ENCODE assay signal across 8 mouse cellular contexts in genomic region chr4:59582186-59582585, GRCm38 (mm10). TPM values are rescaled to one million over a fixed set of nuclear protein-coding genes. Genes with fewer than 3 reads are reported as not detected.
DNase-seq lines count a peak whose midpoint lies in the region; ATAC-seq and TF ChIP-seq lines count a peak whose summit lies in the region.

No protein-coding gene starts in this region.

- ATAC-seq in hindbrain, embryonic 13.5 days (ENCODE audit: low FRiP score), result no peak
- ATAC-seq in midbrain, embryonic 15.5 days (replicated peaks), result no peak

- WGBS in hindbrain, embryonic 13.5 days, result 35% methylated on average over 6 of the region's 6 CpGs
- WGBS in midbrain, embryonic 15.5 days, result 24% methylated on average over 6 of the region's 6 CpGs

- peak overlapping the region; percentile 97; the same call in 1 of the 2 replicates for H3K27ac ChIP-seq in layer of hippocampus, adult 2 months
- no peak overlapping the region for H3K27ac ChIP-seq in hindbrain, embryonic 13.5 days
- no peak overlapping the region for H3K27ac ChIP-seq in midbrain, embryonic 15.5 days

- peak overlapping the region; percentile 90 for H3K4me3 ChIP-seq in layer of hippocampus, adult 2 months
- peak overlapping the region; percentile 71 for H3K4me3 ChIP-seq in hindbrain, embryonic 13.5 days
- H3K4me3 ChIP-seq in midbrain, embryonic 15.5 days, result peak overlapping the region; percentile 67

- DNase-seq in layer of hippocampus, adult 2 months (ENCODE audit: low spot score in 2 of 2), result no peak
- DNase-seq in layer of hippocampus, postnatal 36 days, result no peak
- peak; percentile 10 for DNase-seq in cerebellum, postnatal 14 days
- no peak for DNase-seq in frontal cortex, postnatal 36 days (ENCODE audit: low spot score in 2 of 2)
- no peak for DNase-seq in left cerebral cortex, postnatal 10 days (ENCODE audit: extremely low spot score in 1 of 2, low spot score in 2 of 2)
- DNase-seq in spleen, adult 18-20 months, result no peak

- intact Hi-C loops in left cerebral cortex, postnatal 10 days (cut with DNase I), result no loop called here

- peaks cover 22% of the 10 kb centered on the region for H3K4me1 ChIP-seq in hindbrain, embryonic 13.5 days (replicated peaks)
- H3K4me1 ChIP-seq in midbrain, embryonic 15.5 days, result peaks cover 15% of the 10 kb centered on the region

- H3K9me3 ChIP-seq in hindbrain, embryonic 13.5 days, result no peaks in the 10 kb centered on the region
- H3K9me3 ChIP-seq in midbrain, embryonic 15.5 days, result no peaks in the 10 kb centered on the region

- no peaks in the 10 kb centered on the region for H3K36me3 ChIP-seq in hindbrain, embryonic 13.5 days
- H3K36me3 ChIP-seq in midbrain, embryonic 15.5 days (replicated peaks), result no peaks in the 10 kb centered on the region

- peak overlapping the region; percentile 73 for H3K4me2 ChIP-seq in hindbrain, embryonic 13.5 days
- peak overlapping the region; percentile 77 for H3K4me2 ChIP-seq in midbrain, embryonic 15.5 days

- no peaks in the 10 kb centered on the region for H3K27me3 ChIP-seq in hindbrain, embryonic 13.5 days
- H3K27me3 ChIP-seq in midbrain, embryonic 15.5 days (replicated peaks), result no peaks in the 10 kb centered on the region

- peak overlapping the region; percentile 82; the same call in 1 of the 2 replicates for H3K9ac ChIP-seq in hindbrain, embryonic 13.5 days
- H3K9ac ChIP-seq in midbrain, embryonic 15.5 days, result peak overlapping the region; percentile 51; the same call in 1 of the 2 replicates

- no peak for TF ChIP-seq CTCF in layer of hippocampus, adult 2 months (conservative IDR thresholded peaks at IDR 0.05)

RNA-seq across cellular contexts. Expression of gene Hsdl2, which starts 0.8 kb away (rescaled TPM):
- total RNA-seq in layer of hippocampus, adult 2 months (2021), result 10 to 100 TPM; 25.3 to 26.6 TPM
- 10 to 100 TPM; 28.2 to 29.0 TPM for total RNA-seq in layer of hippocampus, postnatal 36 days (2021)
- polyA plus RNA-seq in hindbrain, embryonic 13.5 days (2015; fragmentation: Nextera tagmentation; extraction: Ambion mirVana), result 41.4 and 46.8 TPM in 2 replicates
- polyA plus RNA-seq in midbrain, embryonic 15.5 days (2015; fragmentation: Nextera tagmentation; extraction: Ambion mirVana), result 29.9 and 32.9 TPM in 2 replicates
- total RNA-seq in left cerebral cortex, postnatal 10 days (2021), result 10 to 100 TPM; 21.8 to 22.7 TPM

RNA-seq across cellular contexts. Expression of gene Ptbp3, which starts 33.0 kb away (rescaled TPM):
- 10 to 100 TPM; 35.6 to 44.3 TPM for total RNA-seq in layer of hippocampus, adult 2 months (2021)
- total RNA-seq in layer of hippocampus, postnatal 36 days (2021), result 10 to 100 TPM; 35.1 to 39.8 TPM
- 21.5 and 22.2 TPM in 2 replicates for polyA plus RNA-seq in hindbrain, embryonic 13.5 days (2015; fragmentation: Nextera tagmentation; extraction: Ambion mirVana)
- 16.9 and 18.9 TPM in 2 replicates for polyA plus RNA-seq in midbrain, embryonic 15.5 days (2015; fragmentation: Nextera tagmentation; extraction: Ambion mirVana)
- total RNA-seq in left cerebral cortex, postnatal 10 days (2021), result 10 to 100 TPM; 24.9 to 27.4 TPM

RNA-seq across cellular contexts. Expression of gene E130308A19Rik, which starts 43.8 kb away (rescaled TPM):
- 10 to 100 TPM; 12.8 to 13.6 TPM for total RNA-seq in layer of hippocampus, adult 2 months (2021)
- 10 to 100 TPM; 12.6 to 15.9 TPM for total RNA-seq in layer of hippocampus, postnatal 36 days (2021)
- polyA plus RNA-seq in hindbrain, embryonic 13.5 days (2015; fragmentation: Nextera tagmentation; extraction: Ambion mirVana), result 61.9 and 65.4 TPM in 2 replicates
- 59.7 and 60.1 TPM in 2 replicates for polyA plus RNA-seq in midbrain, embryonic 15.5 days (2015; fragmentation: Nextera tagmentation; extraction: Ambion mirVana)
- total RNA-seq in left cerebral cortex, postnatal 10 days (2021), result 1 to 10 TPM; 9.3 to 10.0 TPM

Comparison
In these comparisons a context has a peak if more than half of its experiments do, and no peak if none do; other contexts are left out.
1. DNase-seq: peak in cerebellum, postnatal 14 days (2 of 2); none in layer of hippocampus, adult 2 months (0 of 2), layer of hippocampus, postnatal 36 days (0 of 2), frontal cortex, postnatal 36 days (0 of 2), left cerebral cortex, postnatal 10 days (0 of 2) and spleen, adult 18-20 months (0 of 2).
2. Peak in every context shown above with its lines, with median percentiles within 50 percentile points of each other: H3K4me3 ChIP-seq.